In genomic region chr7:126249146-126249545, GRCm38 (mm10) we compare ENCODE assay signal across 20 mouse cellular contexts. TPM values are rescaled to one million over a fixed set of nuclear protein-coding genes. Genes with fewer than 3 reads are reported as not detected.
A peak's percentile ranks its signal among the peaks of the same experiment; 100 is the strongest.
DNase-seq lines count a peak whose midpoint lies in the region; ATAC-seq and TF ChIP-seq lines count a peak whose summit lies in the region.
"Had no signal": no experiment of that assay in that cellular context is flagged by ENCODE, and none has a peak within 500 bp of the region (broad histone marks: within the 10 kb centered on the region; RNA-seq: fewer than 3 reads in every experiment).

No protein-coding gene starts in this region.

- DNase-seq in gastrocnemius, adult 2 months: no peak
- no peak for DNase-seq in gastrocnemius, adult 8-10 months (ENCODE audit: low spot score in 2 of 2)
- no peak for DNase-seq in heart, postnatal 36 days
- DNase-seq in limb, embryonic 10.5 days (ENCODE audit: low spot score): no peak
- no peak for DNase-seq in spleen, postnatal 14 days (ENCODE audit: low spot score in 2 of 2)
- DNase-seq: adrenal gland, adult 2 months; kidney, adult 2 months; layer of hippocampus, adult 9-11 months; thymus, adult 2 months; thymus, postnatal 4 days had no signal

- ATAC-seq in heart, embryonic 14.5 days (ENCODE audit: insufficient number of reproducible peaks, insufficient read depth, low FRiP score, low read depth): no peak
- ATAC-seq: midbrain, embryonic 16.5 days had no signal

- peaks cover 10 to 40% of the 10 kb centered on the region in 2 experiments; a peak in 3 of 4 replicates for H3K4me1 ChIP-seq in heart, embryonic 14.5 days (ENCODE audit: control insufficient read depth in 2 of 2, insufficient read depth in 2 of 2, low read length in 2 of 2)
- peaks cover 3% of the 10 kb centered on the region; the same call in 1 of the 2 replicates for H3K4me1 ChIP-seq in cortical plate, adult 2 months (ENCODE audit: control insufficient read depth, insufficient read depth, low read length)
- H3K4me1 ChIP-seq in limb, embryonic 10.5 days: peaks cover 15% of the 10 kb centered on the region

- peak overlapping the region; percentile 75 for H3K9ac ChIP-seq in heart, embryonic 14.5 days (ENCODE audit: low read length)
- H3K9ac ChIP-seq: hindbrain, embryonic 14.5 days had no signal

- no peaks in the 10 kb centered on the region for H3K9me3 ChIP-seq in heart, embryonic 14.5 days (ENCODE audit: control insufficient read depth, low read length)
- H3K9me3 ChIP-seq in limb, embryonic 10.5 days (replicated peaks): no peaks in the 10 kb centered on the region
- H3K9me3 ChIP-seq: embryonic facial prominence, embryonic 12.5 days; forebrain, embryonic 12.5 days; midbrain, embryonic 10.5 days had no signal

- H3K36me3 ChIP-seq in heart, embryonic 14.5 days (ENCODE audit: control insufficient read depth, insufficient read depth, low read length): no peaks in the 10 kb centered on the region
- H3K36me3 ChIP-seq in limb, embryonic 10.5 days: no peaks in the 10 kb centered on the region
- H3K36me3 ChIP-seq: embryonic facial prominence, embryonic 12.5 days; forebrain, embryonic 12.5 days; midbrain, embryonic 10.5 days had no signal

- WGBS in heart, embryonic 14.5 days: 63% methylated on average over 5 of the region's 5 CpGs
- 75% methylated on average over 5 of the region's 5 CpGs for WGBS in limb, embryonic 10.5 days

- no peak for TF ChIP-seq CTCF in gastrocnemius, adult 2 months (IDR thresholded peaks at IDR 0.05)
- TF ChIP-seq CTCF in cortical plate, adult 2 months (IDR thresholded peaks at IDR 0.05; ENCODE audit: extremely low read depth, insufficient read depth, low read length): no peak

- intact Hi-C loops in gastrocnemius, adult 2 months (cut with DNase I): no loop called here
- intact Hi-C loops in heart, postnatal 36 days (cut with DNase I): no loop called here

- H3K4me3 ChIP-seq in gastrocnemius, adult 2 months: peak overlapping the region; percentile 82
- H3K4me3 ChIP-seq in heart, embryonic 14.5 days (ENCODE audit: control insufficient read depth in 1 of 2, insufficient read depth in 1 of 2, low read depth in 1 of 2, low read length in 2 of 2): peak overlapping the region; percentile 50 to 53
- H3K4me3 ChIP-seq in cortical plate, adult 2 months (ENCODE audit: insufficient read depth, low read length): peak overlapping the region; percentile 31
- H3K4me3 ChIP-seq in limb, embryonic 10.5 days: no peak overlapping the region
- H3K4me3 ChIP-seq: embryonic facial prominence, embryonic 12.5 days; forebrain, embryonic 12.5 days; midbrain, embryonic 10.5 days had no signal

- TF ChIP-seq POLR2A in cortical plate, adult 2 months (IDR thresholded peaks at IDR 0.05; ENCODE audit: extremely low read depth, insufficient read depth, low read length): no peak

- H3K4me2 ChIP-seq in heart, embryonic 14.5 days (ENCODE audit: low read length): peak overlapping the region; percentile 82
- H3K4me2 ChIP-seq: forebrain, embryonic 12.5 days had no signal

- no peaks in the 10 kb centered on the region for H3K27me3 ChIP-seq in heart, embryonic 14.5 days (ENCODE audit: control insufficient read depth, insufficient read depth, low read length)
- peaks cover 42% of the 10 kb centered on the region for H3K27me3 ChIP-seq in limb, embryonic 10.5 days (ENCODE audit: low read depth, poor library complexity, severe bottlenecking)

- peak overlapping the region; percentile 96 for H3K27ac ChIP-seq in gastrocnemius, adult 2 months
- H3K27ac ChIP-seq in heart, embryonic 14.5 days (replicated peaks in 1 of 2; ENCODE audit: control insufficient read depth in 1 of 2, insufficient read depth in 1 of 2, low read depth in 2 of 2, low read length in 2 of 2): peak overlapping the region in 1 of 2 experiments; percentile 68; a peak in 2 of 4 replicates
- no peak overlapping the region for H3K27ac ChIP-seq in cortical plate, adult 2 months (ENCODE audit: insufficient read depth, low read length)
- H3K27ac ChIP-seq in limb, embryonic 10.5 days: 0 out of 2 replicates have a peak overlapping the region, but pooled peaks have one; percentile 42
- H3K27ac ChIP-seq: embryonic facial prominence, embryonic 12.5 days; forebrain, embryonic 12.5 days; hindbrain, embryonic 14.5 days; kidney, postnatal 0 days; left cerebral cortex, adult 2 months; midbrain, embryonic 10.5 days; stomach, postnatal 0 days had no signal

RNA-seq across cellular contexts. Expression of gene Sbk1, which starts 23.3 kb away (rescaled TPM):
- total RNA-seq in gastrocnemius, adult 2 months (2021): 10 to 100 TPM; 13.6 to 21.9 TPM
- total RNA-seq in gastrocnemius, adult 8-10 months (2022): 10 to 100 TPM; 13.0 to 18.8 (median 16.8) TPM
- 15.2 and 16.8 TPM in 2 replicates for polyA plus RNA-seq in heart, embryonic 14.5 days (2014; fragmentation: Nextera tagmentation; extraction: Ambion mirVana)
- total RNA-seq in heart, postnatal 36 days (2021): 10 to 100 TPM; 76.8 to 94.9 TPM
- polyA plus RNA-seq in cortical plate, adult 2 months (2012; rRNA removed): 46.1 and 49.2 TPM in 2 replicates
- polyA plus RNA-seq in limb, embryonic 10.5 days (2016; fragmentation: Nextera tagmentation; extraction: Ambion mirVana): 83.4 and 122 TPM in 2 replicates

RNA-seq across cellular contexts. Expression of gene Xpo6, which starts 48.8 kb away (rescaled TPM):
- 10 to 100 TPM; 18.6 to 19.3 TPM for total RNA-seq in gastrocnemius, adult 2 months (2021)
- total RNA-seq in gastrocnemius, adult 8-10 months (2022): 10 to 100 TPM in 3 of 4 experiments, 1 to 10 TPM in 1; 8.3 to 18.1 (median 11.8) TPM
- 33.8 and 39.0 TPM in 2 replicates for polyA plus RNA-seq in heart, embryonic 14.5 days (2014; fragmentation: Nextera tagmentation; extraction: Ambion mirVana)
- total RNA-seq in heart, postnatal 36 days (2021): 10 to 100 TPM; 20.9 to 23.6 TPM
- polyA plus RNA-seq in cortical plate, adult 2 months (2012; rRNA removed): 140 and 149 TPM in 2 replicates
- polyA plus RNA-seq in limb, embryonic 10.5 days (2016; fragmentation: Nextera tagmentation; extraction: Ambion mirVana): 74.7 and 80.1 TPM in 2 replicates
